26 mouse cellular contexts compared by ENCODE assay signal in genomic region chr8:61298828-61299227, GRCm38 (mm10).
"Had no signal": no experiment of that assay in that cellular context is flagged by ENCODE, and none has a peak within 500 bp of the region (broad histone marks: within the 10 kb centered on the region; RNA-seq: fewer than 3 reads in every experiment).

No protein-coding gene starts in this region.

- H3K4me2 ChIP-seq: heart, embryonic 11.5 days; heart, embryonic 13.5 days; heart, embryonic 15.5 days; hindbrain, embryonic 13.5 days; hindbrain, embryonic 15.5 days; kidney, embryonic 15.5 days; limb, embryonic 13.5 days; limb, embryonic 15.5 days; liver, embryonic 13.5 days; liver, embryonic 15.5 days had no signal

- ATAC-seq: hindbrain, postnatal 0 days; intestine, embryonic 16.5 days had no signal

- DNase-seq: gastrocnemius, postnatal 14 days; gastrocnemius, postnatal 36 days; heart, adult 18-20 months; heart, postnatal 14 days; heart, postnatal 36 days; kidney, adult 11 months; kidney, adult 2 months; kidney, adult 9 months; kidney, postnatal 14 days; kidney, postnatal 36 days; layer of hippocampus, adult 9-11 months; layer of hippocampus, postnatal 36 days; left cerebral cortex, postnatal 4 days; liver, embryonic 13.5 days had no signal

- H3K9me3 ChIP-seq: heart, embryonic 13.5 days; heart, embryonic 15.5 days; hindbrain, embryonic 13.5 days; hindbrain, embryonic 15.5 days; kidney, embryonic 15.5 days; limb, embryonic 13.5 days; limb, embryonic 15.5 days; liver, embryonic 13.5 days; liver, embryonic 15.5 days had no signal

- H3K27ac ChIP-seq: heart, embryonic 13.5 days; heart, embryonic 15.5 days; hindbrain, embryonic 13.5 days; hindbrain, embryonic 15.5 days; hindbrain, postnatal 0 days; kidney, embryonic 15.5 days; kidney, postnatal 0 days; limb, embryonic 13.5 days; limb, embryonic 15.5 days; liver, embryonic 13.5 days; liver, embryonic 15.5 days had no signal

- H3K4me1 ChIP-seq: heart, embryonic 13.5 days; heart, embryonic 15.5 days; liver, embryonic 13.5 days; liver, embryonic 15.5 days had no signal

- H3K4me3 ChIP-seq: heart, embryonic 13.5 days; heart, embryonic 15.5 days; hindbrain, embryonic 13.5 days; hindbrain, embryonic 15.5 days; kidney, embryonic 15.5 days; limb, embryonic 13.5 days; limb, embryonic 15.5 days; liver, embryonic 13.5 days; liver, embryonic 15.5 days had no signal

- H3K27me3 ChIP-seq: heart, embryonic 13.5 days; heart, embryonic 15.5 days; hindbrain, embryonic 13.5 days; hindbrain, embryonic 15.5 days; kidney, embryonic 15.5 days; limb, embryonic 13.5 days; limb, embryonic 15.5 days; liver, embryonic 13.5 days; liver, embryonic 15.5 days had no signal

- H3K9ac ChIP-seq: heart, embryonic 13.5 days; heart, embryonic 15.5 days; hindbrain, embryonic 13.5 days; hindbrain, embryonic 15.5 days; kidney, embryonic 15.5 days; limb, embryonic 13.5 days; limb, embryonic 15.5 days; liver, embryonic 13.5 days; liver, embryonic 15.5 days had no signal

- H3K36me3 ChIP-seq: heart, embryonic 13.5 days; heart, embryonic 15.5 days; hindbrain, embryonic 13.5 days; hindbrain, embryonic 15.5 days; kidney, embryonic 15.5 days; limb, embryonic 13.5 days; limb, embryonic 15.5 days; liver, embryonic 13.5 days; liver, embryonic 15.5 days had no signal
